Mouse (Mus musculus) left cerebral cortex, postnatal 14 days (tissue): ENCODE measurements around the gene Gm37240. TPM values are rescaled to one million over a fixed set of nuclear protein-coding genes. Genes with fewer than 3 reads are reported as not detected.

Experiments used
- DNase-seq, 2 experiments: peaks; one replicate each; pipeline ENCODE4 v3.0.0; 2021 to 2022; ENCODE audit warnings: low spot score in 2 of 2, mixed read lengths in 1 of 2
- intact Hi-C: fragments of 180-260 bp; cut with DNase I; formaldehyde crosslinking; loops from one replicate; pipeline ENCODE4 v1.15.1; 2025
- total RNA-seq, 2 experiments: library from RNA; stranded (reverse); gene quantifications; 2 replicates each; pipeline ENCODE4 v1.2.3; 2021

Gm37240 gene
- total RNA-seq, 2 experiments from 2014 or later: 1.9 to 3.2 TPM

- intact Hi-C loops: loop anchor here (2.0 to 5.0 kb wide), 2 partner anchors 75 to 150 kb away; no protein-coding TSS in a partner anchor
- DNase-seq: peak; percentile 49 to 63
Observed at GRCm38 (mm10) chr3:84692647-84693199, 1194.6 kb downstream of the Gm37240 start.

- intact Hi-C loops: loop anchor here (5.0 kb wide), 1 partner anchor 73 kb away; no protein-coding TSS in a partner anchor
- DNase-seq: no peak
Observed at GRCm38 (mm10) chr3:84690091-84690771, 1197.1 kb downstream of the Gm37240 start.

GRCm38 (mm10) chr3:84689656-84690055 is 1197.7 kb downstream of the Gm37240 start:
- no peak for DNase-seq
- intact Hi-C loops: loop anchor here (5.0 kb wide), 1 partner anchor 72 kb away; no protein-coding TSS in a partner anchor

- intact Hi-C loops: no loop called here
- DNase-seq: no peak
Observed at GRCm38 (mm10) chr3:84688176-84688575, 1199.1 kb downstream of the Gm37240 start.

- DNase-seq: no peak
- intact Hi-C loops: no loop called here
Observed at GRCm38 (mm10) chr3:84687488-84687846, 1199.9 kb downstream of the Gm37240 start.

GRCm38 (mm10) chr3:84686799-84687487 is 1200.4 kb downstream of the Gm37240 start:
- intact Hi-C loops: no loop called here
- DNase-seq: no peak

- no peak for DNase-seq
- intact Hi-C loops: no loop called here
Observed at GRCm38 (mm10) chr3:84686294-84686672, 1201.0 kb downstream of the Gm37240 start.

- DNase-seq: no peak
- intact Hi-C loops: no loop called here
Observed at GRCm38 (mm10) chr3:84685662-84686293, 1201.5 kb downstream of the Gm37240 start.

GRCm38 (mm10) chr3:84683788-84684187 is 1203.5 kb downstream of the Gm37240 start:
- no peak for DNase-seq
- intact Hi-C loops: no loop called here

GRCm38 (mm10) chr3:84681699-84682098 is 1205.6 kb downstream of the Gm37240 start:
- intact Hi-C loops: no loop called here

GRCm38 (mm10) chr3:84680062-84680461 is 1207.3 kb downstream of the Gm37240 start:
- intact Hi-C loops: no loop called here
- no peak for DNase-seq

More at GRCm38 (mm10) chr3:84681699-84682098, 1205.6 kb downstream of the Gm37240 start:
- DNase-seq: no peak

- intact Hi-C loops: no loop called here
- DNase-seq: no peak
Observed at GRCm38 (mm10) chr3:84679542-84679941, 1207.8 kb downstream of the Gm37240 start.

- no peak for DNase-seq
- intact Hi-C loops: no loop called here
Observed at GRCm38 (mm10) chr3:84678891-84679290, 1208.4 kb downstream of the Gm37240 start.

- intact Hi-C loops: no loop called here
- no peak for DNase-seq
Observed at GRCm38 (mm10) chr3:84675710-84676109, 1211.6 kb downstream of the Gm37240 start.

- intact Hi-C loops: no loop called here
- DNase-seq: no peak
Observed at GRCm38 (mm10) chr3:84673552-84673951, 1213.8 kb downstream of the Gm37240 start.

- DNase-seq: no peak
Observed at GRCm38 (mm10) chr3:84672136-84672535, 1215.2 kb downstream of the Gm37240 start.

GRCm38 (mm10) chr3:84668957-84669356 is 1218.4 kb downstream of the Gm37240 start:
- no peak for DNase-seq
- intact Hi-C loops: no loop called here

More at GRCm38 (mm10) chr3:84672136-84672535, 1215.2 kb downstream of the Gm37240 start:
- intact Hi-C loops: no loop called here

GRCm38 (mm10) chr3:84665255-84666073 is 1221.9 kb downstream of the Gm37240 start:
- intact Hi-C loops: no loop called here
- no peak for DNase-seq

GRCm38 (mm10) chr3:84664686-84665085 is 1222.6 kb downstream of the Gm37240 start:
- DNase-seq: no peak
- intact Hi-C loops: no loop called here
